Mouse (Mus musculus): ENCODE results near the gene Lpin2. TPM values are rescaled to one million over a fixed set of nuclear protein-coding genes. Genes with fewer than 3 reads are reported as not detected.

Gene Lpin2
- polyA plus RNA-seq, 1 experiment from 2014 or later: 93.2 TPM

GRCm38 (mm10) chr17:71215241-71215839 lies 33.0 kb downstream of the Lpin2 start:
- Histone ChIP-seq H3K36me3 (ENCODE audit: control insufficient read depth, insufficient read depth, low read length) (peaks cover 23% of the 10 kb centered on the region), H3K4me3 (ENCODE audit: low read length) (no peak overlapping the region), H3K4me1 (ENCODE audit: control insufficient read depth, insufficient read depth, low read length) (peaks cover 13% of the 10 kb centered on the region), H3K27me3 (ENCODE audit: control insufficient read depth, insufficient read depth, low read length) (no peaks in the 10 kb centered on the region), H3K9ac (ENCODE audit: low read depth, low read length) (no peak overlapping the region), H3K9me3 (ENCODE audit: control insufficient read depth, low read length) (no peaks in the 10 kb centered on the region), H3K4me2 (replicated peaks; ENCODE audit: low read depth, low read length) (no peak overlapping the region), H3K27ac (ENCODE audit: low read depth, low read length) (no peak overlapping the region)
- no peak for ATAC-seq (ENCODE audit: low FRiP score, low TSS enrichment)
- 58% methylated on average over 2 of the region's 2 CpGs for WGBS

DNA sequence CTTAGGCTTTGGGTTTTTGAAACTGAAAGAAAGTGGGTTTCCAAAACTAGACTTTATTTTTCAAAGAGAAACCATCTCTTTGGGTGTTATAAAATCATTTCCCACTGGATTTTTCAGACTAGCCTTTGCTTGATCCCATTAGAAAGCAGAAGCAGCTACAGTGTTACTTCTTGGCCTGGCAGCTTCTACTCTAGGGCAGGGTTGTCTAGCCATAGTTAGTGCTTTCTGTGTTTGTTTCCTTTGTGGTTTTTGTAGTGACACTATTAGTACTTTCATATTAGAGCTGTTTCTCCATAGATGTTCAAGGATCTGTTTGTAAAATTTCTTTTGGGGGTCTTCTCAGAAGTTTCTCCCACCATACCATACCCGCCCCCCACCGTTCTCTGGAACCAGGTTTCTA lies 33.9 kb downstream of the Lpin2 start:
- ATAC-seq (ENCODE audit: low FRiP score, low TSS enrichment): no peak
- Histone ChIP-seq H3K36me3 (ENCODE audit: control insufficient read depth, insufficient read depth, low read length) (peaks cover 25% of the 10 kb centered on the region), H3K4me3 (ENCODE audit: low read length) (no peak overlapping the region), H3K27me3 (ENCODE audit: control insufficient read depth, insufficient read depth, low read length) (no peaks in the 10 kb centered on the region), H3K4me2 (replicated peaks; ENCODE audit: low read depth, low read length) (no peak overlapping the region), H3K4me1 (ENCODE audit: control insufficient read depth, insufficient read depth, low read length) (peaks cover 13% of the 10 kb centered on the region), H3K27ac (ENCODE audit: low read depth, low read length) (0 out of 2 replicates have a peak overlapping the region, but pooled peaks have one; percentile 14), H3K9me3 (ENCODE audit: control insufficient read depth, low read length) (no peaks in the 10 kb centered on the region), H3K9ac (ENCODE audit: low read depth, low read length) (no peak overlapping the region)
- WGBS: 67% methylated on average over 2 of the region's 2 CpGs

DNA sequence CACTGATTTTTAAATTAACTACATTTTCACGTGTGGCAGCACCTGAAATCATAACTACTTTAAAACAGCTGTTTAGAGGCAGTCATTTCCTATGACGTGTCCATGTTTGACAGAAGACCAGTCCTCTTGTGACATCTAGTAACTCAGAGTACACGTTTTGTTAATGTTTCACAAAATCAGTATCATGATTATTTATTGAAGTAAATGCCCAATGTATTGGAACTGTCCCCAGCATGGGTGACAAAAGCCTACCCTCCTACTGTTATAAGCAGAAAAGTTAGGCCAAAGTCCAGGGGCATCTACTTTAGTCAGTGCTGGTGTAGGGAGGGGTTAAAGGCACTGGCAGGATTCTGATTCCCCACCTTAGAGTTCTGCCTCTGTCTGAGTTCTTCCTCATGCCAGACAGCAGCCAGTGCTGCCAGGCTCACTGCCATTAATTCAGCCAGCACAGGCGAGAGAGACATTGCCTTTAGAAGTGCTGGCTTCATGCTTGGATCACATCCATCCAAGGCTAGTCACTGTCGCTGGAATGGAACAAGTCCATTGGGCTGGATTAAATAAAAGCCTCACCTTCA lies 34.8 kb downstream of the Lpin2 start:
- Histone ChIP-seq H3K4me1 (ENCODE audit: control insufficient read depth, insufficient read depth, low read length) (peaks cover 7% of the 10 kb centered on the region; the same call in 1 of the 2 replicates), H3K27me3 (ENCODE audit: control insufficient read depth, insufficient read depth, low read length) (no peaks in the 10 kb centered on the region), H3K4me3 (ENCODE audit: low read length) (no peak overlapping the region), H3K9me3 (ENCODE audit: control insufficient read depth, low read length) (no peaks in the 10 kb centered on the region), H3K4me2 (replicated peaks; ENCODE audit: low read depth, low read length) (no peak overlapping the region), H3K9ac (ENCODE audit: low read depth, low read length) (no peak overlapping the region), H3K27ac (ENCODE audit: low read depth, low read length) (no peak overlapping the region), H3K36me3 (ENCODE audit: control insufficient read depth, insufficient read depth, low read length) (peaks cover 26% of the 10 kb centered on the region)
- WGBS: 88% methylated on average over 5 of the region's 5 CpGs
- ATAC-seq (ENCODE audit: low FRiP score, low TSS enrichment): no peak

DNA sequence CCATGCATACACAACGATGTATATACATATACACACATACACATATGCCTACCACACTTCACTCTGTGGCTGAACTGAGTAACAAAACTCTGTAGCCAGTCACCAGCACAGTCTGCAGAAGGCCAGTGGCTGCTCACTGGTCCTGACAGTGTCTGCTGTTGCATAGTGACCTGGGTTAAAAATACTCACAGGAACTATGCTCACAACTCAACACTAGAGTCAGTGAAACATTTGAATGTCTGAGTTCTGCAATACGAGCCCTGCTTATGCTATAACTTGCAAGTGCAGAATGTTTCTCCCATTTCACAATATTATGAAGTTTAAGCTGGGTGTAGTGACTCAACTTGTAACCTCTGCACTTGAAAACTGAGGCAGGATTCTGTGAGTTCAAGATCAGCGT lies 39.0 kb downstream of the Lpin2 start:
- H3K4me3 ChIP-seq (ENCODE audit: low read length): no peak overlapping the region
- ATAC-seq (ENCODE audit: low FRiP score, low TSS enrichment): no peak
- no peaks in the 10 kb centered on the region for H3K4me1 ChIP-seq (ENCODE audit: control insufficient read depth, insufficient read depth, low read length)
- H3K27ac ChIP-seq (ENCODE audit: low read depth, low read length): no peak overlapping the region
- H3K36me3 ChIP-seq (ENCODE audit: control insufficient read depth, insufficient read depth, low read length): peaks cover 38% of the 10 kb centered on the region
- WGBS: 88% methylated on average over 3 of the region's 3 CpGs
- no peak overlapping the region for H3K9ac ChIP-seq (ENCODE audit: low read depth, low read length)
- H3K9me3 ChIP-seq (ENCODE audit: control insufficient read depth, low read length): no peaks in the 10 kb centered on the region
- H3K27me3 ChIP-seq (ENCODE audit: control insufficient read depth, insufficient read depth, low read length): no peaks in the 10 kb centered on the region
- H3K4me2 ChIP-seq (replicated peaks; ENCODE audit: low read depth, low read length): no peak overlapping the region

DNA sequence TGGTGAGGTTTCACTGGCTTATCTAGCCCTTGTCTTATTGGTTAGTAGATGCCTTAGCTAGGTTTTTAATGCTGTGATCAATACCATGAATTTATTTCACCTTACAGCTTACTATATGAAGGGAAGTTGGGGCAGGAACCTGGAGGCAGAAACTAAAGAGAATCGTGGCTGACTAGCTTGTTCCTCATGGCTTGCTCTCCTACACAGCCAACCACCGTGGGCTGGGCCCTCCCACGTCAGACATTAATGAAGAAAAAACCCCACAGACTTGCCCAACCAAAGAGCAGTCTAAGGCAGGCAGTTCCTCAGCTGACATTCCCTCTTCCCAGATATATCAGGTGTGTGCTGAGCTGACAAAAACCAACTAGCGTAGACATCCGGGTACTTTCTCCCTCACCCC lies 41.3 kb downstream of the Lpin2 start:
- 52% methylated on average over 5 of the region's 5 CpGs for whole genome bisulfite sequencing
- Histone ChIP-seq H3K9me3 (ENCODE audit: control insufficient read depth, low read length) (no peaks in the 10 kb centered on the region), H3K27me3 (ENCODE audit: control insufficient read depth, insufficient read depth, low read length) (no peaks in the 10 kb centered on the region), H3K27ac (ENCODE audit: low read depth, low read length) (no peak overlapping the region), H3K4me3 (ENCODE audit: low read length) (no peak overlapping the region), H3K4me1 (ENCODE audit: control insufficient read depth, insufficient read depth, low read length) (no peaks in the 10 kb centered on the region), H3K36me3 (ENCODE audit: control insufficient read depth, insufficient read depth, low read length) (peaks cover 33% of the 10 kb centered on the region), H3K9ac (ENCODE audit: low read depth, low read length) (no peak overlapping the region), H3K4me2 (replicated peaks; ENCODE audit: low read depth, low read length) (no peak overlapping the region)
- no peak for ATAC-seq (ENCODE audit: low FRiP score, low TSS enrichment)

DNA sequence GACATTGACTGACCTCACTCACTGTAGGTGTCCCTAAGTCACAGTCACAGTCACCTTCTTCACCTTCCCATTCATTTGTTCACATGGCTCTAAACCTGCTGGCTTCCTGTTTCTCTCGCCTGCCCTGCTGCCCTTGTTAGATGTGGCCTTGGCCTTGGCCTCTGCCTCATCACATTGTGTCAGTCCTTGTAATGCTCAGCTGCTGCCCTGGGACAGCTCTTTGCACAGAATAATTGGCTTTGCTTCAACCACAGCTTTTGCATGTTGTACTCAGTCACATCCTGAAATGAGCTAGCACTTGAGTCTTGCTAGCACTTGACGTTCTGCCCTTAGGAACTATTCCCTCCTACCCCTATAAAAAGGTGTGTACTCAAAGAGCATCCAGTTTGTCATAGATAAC lies 42.2 kb downstream of the Lpin2 start:
- Histone ChIP-seq H3K4me3 (ENCODE audit: low read length) (no peak overlapping the region), H3K9ac (ENCODE audit: low read depth, low read length) (no peak overlapping the region), H3K4me2 (replicated peaks; ENCODE audit: low read depth, low read length) (no peak overlapping the region), H3K9me3 (ENCODE audit: control insufficient read depth, low read length) (no peaks in the 10 kb centered on the region), H3K4me1 (ENCODE audit: control insufficient read depth, insufficient read depth, low read length) (no peaks in the 10 kb centered on the region), H3K27me3 (ENCODE audit: control insufficient read depth, insufficient read depth, low read length) (no peaks in the 10 kb centered on the region), H3K36me3 (ENCODE audit: control insufficient read depth, insufficient read depth, low read length) (peaks cover 25% of the 10 kb centered on the region), H3K27ac (ENCODE audit: low read depth, low read length) (no peak overlapping the region)
- WGBS: 70% methylated on average over 2 of the region's 2 CpGs
- no peak for ATAC-seq (ENCODE audit: low FRiP score, low TSS enrichment)

DNA sequence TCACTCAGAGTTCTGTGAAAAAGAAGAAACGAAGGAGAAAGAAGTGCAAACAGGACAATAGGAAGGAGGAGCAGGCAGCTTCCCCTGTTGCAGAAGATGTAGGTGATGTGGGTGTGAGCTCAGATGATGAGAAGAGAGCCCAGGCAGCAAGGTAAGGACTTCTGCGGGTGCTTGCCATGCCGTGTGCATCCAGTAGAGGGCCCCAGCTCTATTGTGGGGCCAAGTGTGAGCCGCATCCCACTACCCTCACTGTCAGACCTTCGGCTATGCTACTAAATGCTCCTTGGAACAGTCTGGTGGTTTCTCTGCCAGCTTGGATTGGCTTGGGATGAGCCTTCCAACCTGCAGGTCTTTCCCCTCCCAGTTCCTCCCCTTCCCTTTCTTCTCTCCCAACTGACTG lies 42.7 kb downstream of the Lpin2 start:
- H3K36me3 ChIP-seq (ENCODE audit: control insufficient read depth, insufficient read depth, low read length): peaks cover 29% of the 10 kb centered on the region

DNA sequence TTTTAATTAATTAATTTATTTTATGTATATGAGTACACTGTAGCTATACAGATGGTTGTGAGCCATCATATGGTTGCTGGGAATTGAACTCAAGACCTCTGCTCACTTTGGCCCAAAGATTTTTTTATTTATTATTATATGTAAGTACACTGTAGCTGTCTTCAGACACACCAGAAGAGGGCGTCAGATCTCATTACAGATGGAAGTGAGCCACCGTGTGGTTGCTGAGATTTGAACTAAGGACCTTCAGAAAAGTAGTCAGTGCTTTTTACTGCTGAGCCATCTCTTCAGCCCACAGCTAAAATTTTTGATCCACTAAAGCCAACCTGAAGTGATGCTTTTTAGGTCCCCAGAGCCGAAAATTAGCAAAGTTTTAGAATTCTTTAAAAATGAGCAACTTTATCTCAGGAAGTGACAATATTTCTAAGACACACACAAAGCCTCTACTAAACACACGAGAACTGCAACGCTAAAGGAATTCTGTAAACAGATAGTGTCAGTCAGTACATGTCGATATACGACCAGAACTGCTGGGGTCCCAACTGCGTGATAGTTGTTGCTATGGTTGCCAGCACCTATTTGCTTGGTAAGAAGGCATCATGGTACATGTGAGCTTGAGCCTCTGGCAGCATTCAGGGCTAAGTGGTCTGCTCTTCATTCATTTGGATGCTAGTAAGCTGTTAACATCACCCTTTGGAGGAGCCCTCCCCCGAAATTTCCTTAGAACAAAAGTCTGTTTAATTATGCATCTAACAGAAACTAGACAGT lies 45.0 kb downstream of the Lpin2 start:
- Histone ChIP-seq H3K9me3 (ENCODE audit: control insufficient read depth, low read length) (no peaks in the 10 kb centered on the region), H3K9ac (ENCODE audit: low read depth, low read length) (no peak overlapping the region), H3K36me3 (ENCODE audit: control insufficient read depth, insufficient read depth, low read length) (peaks cover 44% of the 10 kb centered on the region), H3K4me2 (replicated peaks; ENCODE audit: low read depth, low read length) (no peak overlapping the region), H3K27ac (ENCODE audit: low read depth, low read length) (no peak overlapping the region), H3K4me3 (ENCODE audit: low read length) (no peak overlapping the region), H3K4me1 (ENCODE audit: control insufficient read depth, insufficient read depth, low read length) (no peaks in the 10 kb centered on the region), H3K27me3 (ENCODE audit: control insufficient read depth, insufficient read depth, low read length) (no peaks in the 10 kb centered on the region)
- 87% methylated on average over 9 of the region's 9 CpGs for WGBS
- no peak for ATAC-seq (ENCODE audit: low FRiP score, low TSS enrichment)

More for the DNA sequence above, 42.7 kb downstream of the Lpin2 start:
- Histone ChIP-seq H3K27ac (ENCODE audit: low read depth, low read length) (no peak overlapping the region), H3K4me2 (replicated peaks; ENCODE audit: low read depth, low read length) (no peak overlapping the region), H3K27me3 (ENCODE audit: control insufficient read depth, insufficient read depth, low read length) (no peaks in the 10 kb centered on the region), H3K9ac (ENCODE audit: low read depth, low read length) (no peak overlapping the region), H3K4me3 (ENCODE audit: low read length) (no peak overlapping the region), H3K4me1 (ENCODE audit: control insufficient read depth, insufficient read depth, low read length) (no peaks in the 10 kb centered on the region), H3K9me3 (ENCODE audit: control insufficient read depth, low read length) (no peaks in the 10 kb centered on the region)
- 35% methylated on average over 5 of the region's 5 CpGs for WGBS
- ATAC-seq (ENCODE audit: low FRiP score, low TSS enrichment): no peak

DNA sequence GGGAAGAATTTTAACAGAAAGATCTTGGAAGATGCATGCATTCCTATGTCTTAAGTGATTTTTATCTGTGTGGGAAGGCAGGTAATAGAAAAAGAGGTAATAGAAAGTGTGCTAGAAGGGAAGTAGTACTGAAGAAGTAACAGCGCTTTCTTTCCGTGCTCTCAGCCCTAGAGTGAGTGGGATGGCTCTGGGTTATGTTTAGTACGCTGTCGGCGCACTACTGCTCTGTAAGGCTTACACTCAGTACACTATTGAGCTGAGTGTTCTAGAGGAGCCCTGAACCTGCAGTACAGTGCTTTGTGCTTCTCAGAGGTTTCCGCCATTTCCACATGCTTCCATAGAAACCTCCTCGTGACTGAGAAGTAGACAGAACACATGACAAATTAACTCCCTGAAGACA lies 46.3 kb downstream of the Lpin2 start:
- no peak for ATAC-seq (ENCODE audit: low FRiP score, low TSS enrichment)
- Histone ChIP-seq H3K4me3 (ENCODE audit: low read length) (no peak overlapping the region), H3K27me3 (ENCODE audit: control insufficient read depth, insufficient read depth, low read length) (no peaks in the 10 kb centered on the region), H3K4me2 (replicated peaks; ENCODE audit: low read depth, low read length) (no peak overlapping the region), H3K9me3 (ENCODE audit: control insufficient read depth, low read length) (no peaks in the 10 kb centered on the region), H3K27ac (ENCODE audit: low read depth, low read length) (no peak overlapping the region), H3K9ac (ENCODE audit: low read depth, low read length) (no peak overlapping the region), H3K4me1 (ENCODE audit: control insufficient read depth, insufficient read depth, low read length) (no peaks in the 10 kb centered on the region), H3K36me3 (ENCODE audit: control insufficient read depth, insufficient read depth, low read length) (peaks cover 55% of the 10 kb centered on the region)
- WGBS: 84% methylated on average over 7 of the region's 7 CpGs
